Mouse (Mus musculus) limb, embryonic 15.5 days (tissue): ENCODE data around the gene Col4a1. TPM values are rescaled to one million over a fixed set of nuclear protein-coding genes. Genes with fewer than 3 reads are reported as not detected.
A peak's percentile ranks its signal among the peaks of the same experiment; 100 is the strongest.

Experiments used
- ATAC-seq: fragments of 200-750 bp; cut with Nextera tagmentation; 2 replicates; pipeline ENCODE4 v1.8.0; 2017; ENCODE audit warnings: low read depth, moderate TSS enrichment; ENCODE audit not compliant: insufficient number of reproducible peaks, low FRiP score, low TSS enrichment
- H3K27ac ChIP-seq: fragments of 300-500 bp; sonication (generic); 2 replicates; pipeline ENCODE4 v1.5.1; 2015; ENCODE audit warnings: moderate library complexity, mild to moderate bottlenecking, inconsistent platforms
- H3K27me3 ChIP-seq: fragments of 300-500 bp; sonication (generic); 2 replicates; pipeline ENCODE4 v1.6.1; 2015; ENCODE audit warnings: inconsistent platforms
- H3K36me3 ChIP-seq: fragments of 300-500 bp; sonication (generic); 2 replicates; pipeline ENCODE4 v1.6.1; 2015; ENCODE audit warnings: inconsistent platforms
- H3K4me1 ChIP-seq: fragments of 300-500 bp; sonication (generic); 2 replicates; pipeline ENCODE4 v1.6.1; 2015; ENCODE audit warnings: inconsistent platforms
- H3K4me2 ChIP-seq: fragments of 300-500 bp; sonication (generic); 2 replicates; pipeline ENCODE4 v1.6.1; 2015; ENCODE audit warnings: mild to moderate bottlenecking, inconsistent platforms
- H3K4me3 ChIP-seq: fragments of 300-500 bp; sonication (generic); 2 replicates; pipeline ENCODE4 v1.5.1; 2015; ENCODE audit warnings: mild to moderate bottlenecking, inconsistent platforms
- H3K9ac ChIP-seq: fragments of 300-500 bp; sonication (generic); 2 replicates; pipeline ENCODE4 v1.6.1; 2015; ENCODE audit warnings: inconsistent platforms
- H3K9me3 ChIP-seq: fragments of 300-500 bp; sonication (generic); 2 replicates; pipeline ENCODE4 v1.6.1; 2016; ENCODE audit warnings: inconsistent platforms
- WGBS: fragments of 180-500 bp; shearing (Covaris S2); methylation state at CpG from one replicate; pipeline ENCODE4 v1.1.7; 2015; 5-methylcytosine and 5-hydroxymethylcytosine counted together
- polyA plus RNA-seq: library from polyadenylated mRNA; unstranded; fragments of >200 nt; fragmentation: Nextera tagmentation; extraction: Ambion mirVana; gene quantifications from 2 replicates; pipeline ENCODE4 v1.2.1, GENCODE M21; 2015

Col4a1 gene
- polyA plus RNA-seq, 1 experiment from 2014 or later = 172 TPM

GRCm38 (mm10) chr8:11215231-11215630 is 97.4 kb downstream of the Col4a1 start:
- H3K9me3 ChIP-seq = no peaks in the 10 kb centered on the region
- 0 out of 2 replicates have a peak, but pooled peaks have one; percentile 24 for ATAC-seq
- no peak overlapping the region for H3K9ac ChIP-seq
- H3K27ac ChIP-seq = no peak overlapping the region
- no peak overlapping the region for H3K4me3 ChIP-seq
- H3K36me3 ChIP-seq = peaks cover 84% of the 10 kb centered on the region
- WGBS = 38% methylated on average over 1 of the region's 1 CpGs
- H3K27me3 ChIP-seq = no peaks in the 10 kb centered on the region
- no peak overlapping the region for H3K4me2 ChIP-seq
- H3K4me1 ChIP-seq = no peaks in the 10 kb centered on the region

- ATAC-seq = no peak
Measured at GRCm38 (mm10) chr8:11206509-11206908, 106.1 kb downstream of the Col4a1 start.

GRCm38 (mm10) chr8:11205532-11205931 is 107.1 kb downstream of the Col4a1 start:
- Histone ChIP-seq H3K36me3 (peaks cover 74% of the 10 kb centered on the region), H3K4me1 (no peaks in the 10 kb centered on the region), H3K4me2 (no peak overlapping the region), H3K9me3 (no peaks in the 10 kb centered on the region), H3K27me3 (no peaks in the 10 kb centered on the region), H3K27ac (no peak overlapping the region), H3K4me3 (no peak overlapping the region), H3K9ac (no peak overlapping the region)
- no peak for ATAC-seq
- 82% methylated on average over 9 of the region's 9 CpGs for WGBS

More at GRCm38 (mm10) chr8:11206509-11206908, 106.1 kb downstream of the Col4a1 start:
- Histone ChIP-seq H3K36me3 (peaks cover 70% of the 10 kb centered on the region), H3K9ac (no peak overlapping the region), H3K4me3 (no peak overlapping the region), H3K4me1 (no peaks in the 10 kb centered on the region), H3K27ac (no peak overlapping the region), H3K4me2 (no peak overlapping the region), H3K27me3 (no peaks in the 10 kb centered on the region), H3K9me3 (no peaks in the 10 kb centered on the region)
- WGBS = 66% methylated on average over 8 of the region's 8 CpGs

GRCm38 (mm10) chr8:11203260-11204110 is 109.1 kb downstream of the Col4a1 start:
- no peak overlapping the region for H3K4me3 ChIP-seq
- no peaks in the 10 kb centered on the region for H3K4me1 ChIP-seq
- no peaks in the 10 kb centered on the region for H3K9me3 ChIP-seq
- no peak for ATAC-seq
- WGBS = 80% methylated on average over 12 of the region's 12 CpGs
- peaks cover 74% of the 10 kb centered on the region for H3K36me3 ChIP-seq
- H3K27me3 ChIP-seq = no peaks in the 10 kb centered on the region
- no peak overlapping the region for H3K4me2 ChIP-seq
- H3K9ac ChIP-seq = no peak overlapping the region
- no peak overlapping the region for H3K27ac ChIP-seq

- ATAC-seq = no peak
- 76% methylated on average over 7 of the region's 7 CpGs for WGBS
Measured at GRCm38 (mm10) chr8:11198650-11199049, 114.0 kb downstream of the Col4a1 start.

GRCm38 (mm10) chr8:11197988-11198387 is 114.6 kb downstream of the Col4a1 start:
- H3K27me3 ChIP-seq = no peaks in the 10 kb centered on the region
- ATAC-seq = no peak
- no peaks in the 10 kb centered on the region for H3K4me1 ChIP-seq
- H3K27ac ChIP-seq = no peak overlapping the region
- H3K4me2 ChIP-seq = no peak overlapping the region
- 75% methylated on average over 3 of the region's 3 CpGs for WGBS
- no peak overlapping the region for H3K4me3 ChIP-seq
- H3K36me3 ChIP-seq = peaks cover 38% of the 10 kb centered on the region
- no peak overlapping the region for H3K9ac ChIP-seq
- H3K9me3 ChIP-seq = no peaks in the 10 kb centered on the region

More at GRCm38 (mm10) chr8:11198650-11199049, 114.0 kb downstream of the Col4a1 start:
- no peaks in the 10 kb centered on the region for H3K4me1 ChIP-seq
- H3K4me3 ChIP-seq = no peak overlapping the region
- no peak overlapping the region for H3K4me2 ChIP-seq
- peaks cover 39% of the 10 kb centered on the region for H3K36me3 ChIP-seq
- H3K9me3 ChIP-seq = no peaks in the 10 kb centered on the region
- no peak overlapping the region for H3K27ac ChIP-seq
- no peak overlapping the region for H3K9ac ChIP-seq
- no peaks in the 10 kb centered on the region for H3K27me3 ChIP-seq

- no peak overlapping the region for H3K4me3 ChIP-seq
- no peaks in the 10 kb centered on the region for H3K9me3 ChIP-seq
- no peak for ATAC-seq
- H3K4me1 ChIP-seq = no peaks in the 10 kb centered on the region
- H3K9ac ChIP-seq = no peak overlapping the region
- H3K4me2 ChIP-seq = no peak overlapping the region
- WGBS = 93% methylated on average over 11 of the region's 11 CpGs
- no peaks in the 10 kb centered on the region for H3K27me3 ChIP-seq
- no peak overlapping the region for H3K27ac ChIP-seq
- peaks cover 31% of the 10 kb centered on the region for H3K36me3 ChIP-seq
Measured at GRCm38 (mm10) chr8:11197261-11197660, 115.4 kb downstream of the Col4a1 start.

GRCm38 (mm10) chr8:11192719-11193324 is 119.8 kb downstream of the Col4a1 start:
- no peak for ATAC-seq
- H3K9me3 ChIP-seq = no peaks in the 10 kb centered on the region
- no peak overlapping the region for H3K4me3 ChIP-seq
- WGBS = 45% methylated on average over 12 of the region's 12 CpGs
- H3K4me2 ChIP-seq = no peak overlapping the region
- H3K9ac ChIP-seq = no peak overlapping the region
- peaks cover 9% of the 10 kb centered on the region for H3K27me3 ChIP-seq
- no peak overlapping the region for H3K27ac ChIP-seq
- H3K4me1 ChIP-seq = peaks cover 8% of the 10 kb centered on the region
- no peaks in the 10 kb centered on the region for H3K36me3 ChIP-seq

GRCm38 (mm10) chr8:11187581-11188271 is 124.9 kb downstream of the Col4a1 start:
- Histone ChIP-seq H3K4me2 (peak overlapping the region; percentile 88), H3K27ac (no peak overlapping the region), H3K9me3 (no peaks in the 10 kb centered on the region), H3K4me1 (peaks cover 11% of the 10 kb centered on the region), H3K27me3 (peaks cover 11% of the 10 kb centered on the region), H3K4me3 (peak overlapping the region; percentile 42), H3K9ac (peak overlapping the region; percentile 24; the same call in 1 of the 2 replicates), H3K36me3 (no peaks in the 10 kb centered on the region)
- WGBS = 1% methylated on average over 46 of the region's 46 CpGs
- ATAC-seq = 0 out of 2 replicates have a peak, but pooled peaks have one; percentile 20

GRCm38 (mm10) chr8:11186456-11186855 is 126.2 kb downstream of the Col4a1 start:
- H3K36me3 ChIP-seq = no peaks in the 10 kb centered on the region
- H3K27ac ChIP-seq = no peak overlapping the region
- H3K9me3 ChIP-seq = no peaks in the 10 kb centered on the region
- peaks cover 11% of the 10 kb centered on the region for H3K27me3 ChIP-seq
- no peak overlapping the region for H3K4me2 ChIP-seq
- 60% methylated on average over 4 of the region's 4 CpGs for WGBS
- peaks cover 11% of the 10 kb centered on the region for H3K4me1 ChIP-seq
- H3K9ac ChIP-seq = no peak overlapping the region
- no peak overlapping the region for H3K4me3 ChIP-seq
- ATAC-seq = no peak

GRCm38 (mm10) chr8:11185672-11186071 is 127.0 kb downstream of the Col4a1 start:
- Histone ChIP-seq H3K4me1 (peaks cover 11% of the 10 kb centered on the region), H3K9ac (no peak overlapping the region), H3K27me3 (peaks cover 11% of the 10 kb centered on the region), H3K36me3 (no peaks in the 10 kb centered on the region), H3K9me3 (no peaks in the 10 kb centered on the region), H3K4me3 (no peak overlapping the region), H3K27ac (no peak overlapping the region), H3K4me2 (no peak overlapping the region)
- 91% methylated on average over 2 of the region's 2 CpGs for WGBS
- ATAC-seq = no peak
